Mouse (Mus musculus): ENCODE measurements around the gene Gm45233. TPM values are rescaled to one million over a fixed set of nuclear protein-coding genes. Genes with fewer than 3 reads are reported as not detected.
"Not testable (repeated sequence)": the region's sequence is repeated elsewhere in the genome, so short reads cannot be mapped to it uniquely, and the experiment has no call there.

The Gm45233 gene
- 0.42 TPM in 1 of 2 replicates, not detected in the other for polyA plus RNA-seq (2015; fragmentation: Nextera tagmentation; extraction: Ambion mirVana)

DNA sequence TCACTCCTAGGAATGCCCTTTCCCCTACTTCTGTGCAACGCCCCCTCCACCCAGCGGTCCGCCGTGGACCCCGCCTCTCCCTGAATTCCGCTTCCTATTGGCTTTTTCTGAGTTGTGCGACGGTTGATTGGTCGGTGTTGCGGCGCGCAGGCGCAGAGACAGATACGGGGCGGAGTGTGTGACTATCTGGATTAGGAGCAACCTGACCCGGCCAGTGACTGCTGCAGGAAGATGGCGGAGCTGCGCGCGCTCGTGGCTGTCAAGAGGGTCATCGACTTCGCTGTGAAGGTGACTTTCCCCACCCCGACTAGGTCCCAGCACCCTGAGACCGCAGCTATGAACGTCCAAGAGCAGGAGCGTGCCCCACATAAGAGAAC is at the start of gene Gm45233, which contains the start of gene Etfb:
Gm45233 (plus strand) TSS at position 212 of the 377 bp plus-strand sequence.
Etfb (plus strand) TSS at position 167 of the 377 bp plus-strand sequence.
- Histone ChIP-seq H3K4me2 (ENCODE audit: low read length) (peak within 1 kb of the TSS; percentile 72), H3K4me1 (replicated peaks; ENCODE audit: control insufficient read depth, insufficient read depth, low read length) (peaks cover 21% of the 10 kb centered on the region), H3K27me3 (replicated peaks; ENCODE audit: control insufficient read depth, insufficient read depth, low read length) (no peaks in the 10 kb centered on the region), H3K27ac (ENCODE audit: low read length) (peak within 1 kb of the TSS; percentile 57), H3K36me3 (ENCODE audit: control insufficient read depth, insufficient read depth) (no peaks in the 10 kb centered on the region), H3K4me3 (replicated peaks; ENCODE audit: low read length) (peak within 1 kb of the TSS; percentile 55), H3K9me3 (ENCODE audit: control insufficient read depth, low read length) (no peaks in the 10 kb centered on the region), H3K9ac (replicated peaks; ENCODE audit: low read depth, low read length) (peak within 1 kb of the TSS; percentile 62)
- ATAC-seq = peak; percentile 98
- under 1% methylated on average over 27 of the region's 27 CpGs for WGBS

DNA sequence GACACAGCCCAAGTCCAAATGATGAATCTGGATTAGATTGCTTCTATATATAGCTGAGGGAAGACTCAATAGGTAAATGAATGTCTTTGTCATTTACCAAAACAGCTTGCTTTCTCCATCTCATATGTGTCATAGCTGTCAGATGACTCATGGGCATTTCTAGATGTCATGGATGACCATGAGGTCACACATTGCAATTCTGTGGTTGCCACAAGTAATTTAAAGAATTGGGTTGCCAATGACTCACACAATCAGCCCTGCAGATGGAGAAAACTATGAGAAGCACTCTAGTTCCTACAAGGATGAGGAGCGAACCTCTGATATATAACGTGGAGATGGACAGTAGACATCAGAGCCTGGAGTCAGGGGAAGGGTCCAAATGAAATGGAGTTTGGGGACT is 44.4 kb upstream of the Gm45233 start:
- no peaks in the 10 kb centered on the region for H3K9me3 ChIP-seq (ENCODE audit: control insufficient read depth, low read length)
- no peak overlapping the region for H3K4me3 ChIP-seq (replicated peaks; ENCODE audit: low read length)
- H3K27me3 ChIP-seq (replicated peaks; ENCODE audit: control insufficient read depth, insufficient read depth, low read length) = no peaks in the 10 kb centered on the region
- 77% methylated on average over 2 of the region's 2 CpGs for WGBS
- no peak for ATAC-seq
- H3K27ac ChIP-seq (ENCODE audit: low read length) = no peak overlapping the region
- H3K4me2 ChIP-seq (ENCODE audit: low read length) = no peak overlapping the region
- H3K9ac ChIP-seq (replicated peaks; ENCODE audit: low read depth, low read length) = no peak overlapping the region
- no peaks in the 10 kb centered on the region for H3K4me1 ChIP-seq (replicated peaks; ENCODE audit: control insufficient read depth, insufficient read depth, low read length)
- no peaks in the 10 kb centered on the region for H3K36me3 ChIP-seq (ENCODE audit: control insufficient read depth, insufficient read depth)

DNA sequence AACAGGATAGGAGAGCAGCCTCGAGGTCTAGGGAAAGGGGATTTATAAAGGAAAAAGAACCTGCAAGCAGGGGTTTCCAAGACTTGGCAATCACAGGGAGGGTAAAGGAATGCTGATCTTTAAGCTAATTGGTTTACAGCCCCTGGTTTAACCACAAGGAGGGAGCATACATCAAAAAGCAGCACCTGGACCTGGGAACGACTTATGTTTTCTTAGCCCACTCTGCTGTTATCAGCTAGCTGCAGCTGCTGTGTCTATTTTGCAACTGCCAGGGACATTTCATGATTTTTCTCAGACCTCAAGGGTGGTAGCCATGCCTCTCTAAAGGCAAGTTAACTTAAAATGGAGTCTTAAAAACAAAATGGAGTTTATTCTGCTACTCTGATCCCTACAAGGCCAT is 41.2 kb upstream of the Gm45233 start:
- Histone ChIP-seq H3K9ac (replicated peaks; ENCODE audit: low read depth, low read length) (no peak overlapping the region), H3K27ac (ENCODE audit: low read length) (no peak overlapping the region), H3K36me3 (ENCODE audit: control insufficient read depth, insufficient read depth) (no peaks in the 10 kb centered on the region), H3K27me3 (replicated peaks; ENCODE audit: control insufficient read depth, insufficient read depth, low read length) (no peaks in the 10 kb centered on the region), H3K4me1 (replicated peaks; ENCODE audit: control insufficient read depth, insufficient read depth, low read length) (no peaks in the 10 kb centered on the region), H3K4me2 (ENCODE audit: low read length) (no peak overlapping the region), H3K4me3 (replicated peaks; ENCODE audit: low read length) (no peak overlapping the region), H3K9me3 (ENCODE audit: control insufficient read depth, low read length) (no peaks in the 10 kb centered on the region)
- ATAC-seq = no peak
- WGBS = 56% methylated on average over 2 of the region's 2 CpGs

DNA sequence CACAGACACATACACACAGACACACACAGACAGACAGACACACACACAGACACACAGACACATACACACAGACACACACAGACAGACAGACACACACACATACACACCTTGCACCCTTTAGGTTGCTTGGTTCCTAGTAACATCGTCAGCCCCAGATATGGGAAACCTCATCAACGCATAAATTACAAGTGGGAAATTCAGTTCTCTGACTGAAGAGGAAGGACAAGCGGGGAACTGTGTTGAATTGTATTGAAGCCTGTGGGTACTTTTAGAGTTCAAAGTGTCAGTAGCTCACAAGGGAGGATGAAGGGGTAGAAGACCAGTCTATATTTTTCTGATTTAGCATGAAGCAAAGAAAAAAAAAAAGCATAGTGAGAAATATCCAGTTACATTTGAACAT is 36.4 kb upstream of the Gm45233 start:
- H3K4me1 ChIP-seq (replicated peaks; ENCODE audit: control insufficient read depth, insufficient read depth, low read length) = no peaks in the 10 kb centered on the region
- no peaks in the 10 kb centered on the region for H3K27me3 ChIP-seq (replicated peaks; ENCODE audit: control insufficient read depth, insufficient read depth, low read length)
- H3K36me3 ChIP-seq (ENCODE audit: control insufficient read depth, insufficient read depth) = no peaks in the 10 kb centered on the region
- WGBS = 82% methylated on average over 3 of the region's 3 CpGs
- no peak overlapping the region for H3K27ac ChIP-seq (ENCODE audit: low read length)
- H3K4me3 ChIP-seq (replicated peaks; ENCODE audit: low read length) = no peak overlapping the region
- H3K4me2 ChIP-seq (ENCODE audit: low read length) = no peak overlapping the region
- no peak overlapping the region for H3K9ac ChIP-seq (replicated peaks; ENCODE audit: low read depth, low read length)
- ATAC-seq = no peak
- no peaks in the 10 kb centered on the region for H3K9me3 ChIP-seq (ENCODE audit: control insufficient read depth, low read length)

DNA sequence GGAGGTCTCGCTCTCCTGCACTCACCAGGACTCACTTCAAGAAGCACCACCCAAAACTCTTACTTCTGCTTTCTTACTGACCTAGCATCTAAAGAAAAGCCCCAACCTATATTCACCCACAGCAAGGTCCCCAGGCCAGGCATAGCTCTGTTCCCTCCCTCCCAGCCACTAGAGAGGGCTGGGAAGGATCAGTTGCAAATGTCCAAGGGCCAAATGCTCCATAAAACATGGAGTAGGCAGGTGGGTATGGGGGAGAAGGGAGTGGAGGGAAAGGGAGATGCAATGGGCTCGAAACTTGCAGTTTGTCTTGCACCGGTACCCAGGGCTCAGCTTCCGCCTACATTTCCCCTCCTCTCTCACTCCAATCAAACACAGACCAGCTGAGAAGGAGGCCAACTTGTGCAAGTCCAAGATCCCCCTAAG is 35.8 kb upstream of the Gm45233 start, which contains the start of gene Siglecg:
Siglecg (plus strand) TSS at position 74 of the 423 bp plus-strand sequence.
- WGBS = 81% methylated on average over 4 of the region's 4 CpGs
- Histone ChIP-seq H3K9ac (replicated peaks; ENCODE audit: low read depth, low read length) (no peak within 1 kb of the TSS), H3K36me3 (ENCODE audit: control insufficient read depth, insufficient read depth) (no peaks in the 10 kb centered on the region), H3K27ac (ENCODE audit: low read length) (no peak within 1 kb of the TSS), H3K4me3 (replicated peaks; ENCODE audit: low read length) (no peak within 1 kb of the TSS), H3K27me3 (replicated peaks; ENCODE audit: control insufficient read depth, insufficient read depth, low read length) (no peaks in the 10 kb centered on the region), H3K4me2 (ENCODE audit: low read length) (no peak within 1 kb of the TSS), H3K4me1 (replicated peaks; ENCODE audit: control insufficient read depth, insufficient read depth, low read length) (no peaks in the 10 kb centered on the region), H3K9me3 (ENCODE audit: control insufficient read depth, low read length) (no peaks in the 10 kb centered on the region)
- no peak for ATAC-seq

DNA sequence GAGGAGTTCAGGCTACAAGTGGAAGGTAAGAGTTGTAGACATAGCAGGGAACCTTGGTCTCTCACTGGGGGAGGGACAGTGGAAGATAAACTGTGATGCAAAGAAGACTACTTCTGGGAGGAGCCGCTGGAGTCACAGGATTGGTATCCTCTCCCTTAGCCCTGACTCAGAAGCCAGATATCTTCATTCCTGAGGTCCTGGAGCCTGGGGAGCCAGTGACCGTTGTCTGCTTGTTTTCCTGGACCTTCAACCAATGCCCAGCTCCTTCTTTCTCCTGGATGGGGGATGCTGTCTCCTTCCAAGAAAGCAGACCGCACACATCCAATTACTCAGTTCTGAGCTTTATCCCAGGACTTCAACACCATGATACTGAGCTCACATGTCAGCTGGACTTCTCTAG is 34.8 kb upstream of the Gm45233 start:
- Histone ChIP-seq H3K4me1 (replicated peaks; ENCODE audit: control insufficient read depth, insufficient read depth, low read length) (no peaks in the 10 kb centered on the region), H3K27me3 (replicated peaks; ENCODE audit: control insufficient read depth, insufficient read depth, low read length) (no peaks in the 10 kb centered on the region)
- 85% methylated on average over 3 of the region's 3 CpGs for WGBS

DNA sequence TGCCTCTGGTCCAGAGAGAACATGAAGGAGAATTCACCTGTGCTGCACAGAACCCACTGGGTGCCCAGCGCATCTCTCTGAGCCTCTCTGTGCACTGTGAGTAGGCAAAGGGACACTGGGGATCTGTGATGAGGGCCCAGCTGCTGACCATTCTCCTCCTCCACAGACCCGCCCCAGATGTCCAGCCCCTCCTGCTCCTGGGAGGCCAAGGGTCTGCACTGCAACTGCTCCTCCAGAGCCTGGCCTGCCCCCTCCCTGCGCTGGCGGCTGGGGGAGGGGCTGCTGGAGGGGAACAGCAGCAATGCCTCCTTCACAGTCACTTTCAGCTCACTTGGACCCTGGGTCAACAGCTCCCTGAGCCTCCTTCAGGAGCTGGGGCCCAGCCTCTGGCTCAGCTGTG is 32.2 kb upstream of the Gm45233 start:
- H3K9me3 ChIP-seq (ENCODE audit: control insufficient read depth, low read length); H3K4me3 ChIP-seq (replicated peaks; ENCODE audit: low read length); H3K36me3 ChIP-seq (ENCODE audit: control insufficient read depth, insufficient read depth); ATAC-seq; H3K4me1 ChIP-seq (replicated peaks; ENCODE audit: control insufficient read depth, insufficient read depth, low read length); H3K4me2 ChIP-seq (ENCODE audit: low read length); H3K9ac ChIP-seq (replicated peaks; ENCODE audit: low read depth, low read length); H3K27ac ChIP-seq (ENCODE audit: low read length); H3K27me3 ChIP-seq (replicated peaks; ENCODE audit: control insufficient read depth, insufficient read depth, low read length): not testable (repeated sequence)
- WGBS = 28% methylated on average over 4 of the region's 4 CpGs

More for the DNA sequence above, 34.8 kb upstream of the Gm45233 start:
- Histone ChIP-seq H3K36me3 (ENCODE audit: control insufficient read depth, insufficient read depth) (no peaks in the 10 kb centered on the region), H3K9ac (replicated peaks; ENCODE audit: low read depth, low read length) (no peak overlapping the region), H3K4me2 (ENCODE audit: low read length) (no peak overlapping the region), H3K9me3 (ENCODE audit: control insufficient read depth, low read length) (no peaks in the 10 kb centered on the region), H3K27ac (ENCODE audit: low read length) (no peak overlapping the region), H3K4me3 (replicated peaks; ENCODE audit: low read length) (no peak overlapping the region)
- ATAC-seq = no peak

DNA sequence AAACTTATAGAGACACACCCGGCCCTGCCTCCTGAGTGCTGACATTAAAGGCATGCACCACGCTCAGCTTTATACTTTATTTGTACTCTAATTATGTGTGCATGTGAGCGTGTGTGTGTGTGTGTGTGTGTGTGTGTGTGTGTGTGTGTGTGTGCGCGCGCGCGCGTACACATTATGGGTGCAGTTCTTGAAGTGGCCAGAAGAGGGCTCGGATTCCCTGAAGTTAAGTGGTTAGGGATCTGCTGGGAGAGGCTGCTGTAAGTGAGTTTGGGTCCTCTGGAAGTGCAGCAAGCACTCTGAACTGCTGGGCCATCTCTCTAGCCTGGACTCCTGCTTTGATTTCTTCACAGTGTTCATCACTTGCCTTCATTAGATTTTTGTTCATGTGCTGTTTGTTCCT is 26.6 kb upstream of the Gm45233 start:
- Histone ChIP-seq H3K4me2 (ENCODE audit: low read length) (no peak overlapping the region), H3K27ac (ENCODE audit: low read length) (no peak overlapping the region), H3K36me3 (ENCODE audit: control insufficient read depth, insufficient read depth) (no peaks in the 10 kb centered on the region), H3K9ac (replicated peaks; ENCODE audit: low read depth, low read length) (no peak overlapping the region), H3K9me3 (ENCODE audit: control insufficient read depth, low read length) (no peaks in the 10 kb centered on the region), H3K4me1 (replicated peaks; ENCODE audit: control insufficient read depth, insufficient read depth, low read length) (no peaks in the 10 kb centered on the region), H3K27me3 (replicated peaks; ENCODE audit: control insufficient read depth, insufficient read depth, low read length) (no peaks in the 10 kb centered on the region), H3K4me3 (replicated peaks; ENCODE audit: low read length) (no peak overlapping the region)
- 91% methylated on average over 10 of the region's 10 CpGs for WGBS
- ATAC-seq = no peak

DNA sequence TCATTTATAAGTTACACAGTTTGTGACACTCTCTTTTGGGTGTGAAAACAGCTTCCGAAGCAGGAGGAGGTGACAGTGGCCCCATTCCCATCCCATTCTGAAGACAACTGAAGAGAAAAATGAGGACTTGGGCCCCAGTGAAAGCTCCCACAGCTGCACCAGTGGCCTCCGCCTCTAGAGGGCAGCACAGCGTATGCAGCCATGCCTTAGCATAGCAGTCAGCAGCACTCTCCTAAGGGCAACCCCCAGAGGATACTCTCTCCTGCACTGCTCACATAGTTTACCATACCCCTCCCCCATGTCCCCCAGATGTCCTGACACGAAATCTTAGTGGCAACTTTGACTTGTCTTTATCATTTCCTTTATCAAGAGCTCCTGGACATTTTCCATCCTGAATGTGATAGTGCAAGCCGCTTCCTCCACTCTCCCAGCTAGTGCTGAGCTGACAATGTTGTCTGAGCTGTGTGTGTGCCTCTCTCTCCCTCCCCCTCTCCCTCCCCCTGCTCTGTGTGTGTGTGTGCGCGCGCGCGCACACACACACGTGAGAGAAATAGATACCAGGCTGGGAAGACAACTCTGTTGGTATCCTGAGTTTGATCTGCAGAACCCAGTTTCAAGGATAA is 20.8 kb upstream of the Gm45233 start:
- H3K36me3 ChIP-seq (ENCODE audit: control insufficient read depth, insufficient read depth) = no peaks in the 10 kb centered on the region

More for the DNA sequence above, 20.8 kb upstream of the Gm45233 start:
- Histone ChIP-seq H3K4me2 (ENCODE audit: low read length) (0 out of 2 replicates have a peak overlapping the region, but pooled peaks have one; percentile 1), H3K27me3 (replicated peaks; ENCODE audit: control insufficient read depth, insufficient read depth, low read length) (no peaks in the 10 kb centered on the region), H3K9me3 (ENCODE audit: control insufficient read depth, low read length) (no peaks in the 10 kb centered on the region), H3K4me1 (replicated peaks; ENCODE audit: control insufficient read depth, insufficient read depth, low read length) (0 out of 2 replicates have a peak, but pooled peaks cover 2% of the 10 kb centered on the region), H3K4me3 (replicated peaks; ENCODE audit: low read length) (no peak overlapping the region), H3K27ac (ENCODE audit: low read length) (no peak overlapping the region), H3K9ac (replicated peaks; ENCODE audit: low read depth, low read length) (no peak overlapping the region)
- ATAC-seq = peak; percentile 90
- WGBS = 10% methylated on average over 11 of the region's 11 CpGs

All from forebrain, embryonic 16.5 days (tissue).